Mouse (Mus musculus) adrenal gland, postnatal 25 days (tissue): Measurements from ENCODE around the gene Pxmp4. TPM values are rescaled to one million over a fixed set of nuclear protein-coding genes. Genes with fewer than 3 reads are reported as not detected.

Experiments
- DNase-seq: peaks from one replicate; pipeline ENCODE4 v3.0.0; 2021; ENCODE audit warnings: mixed read lengths
- long read RNA-seq: library from polyadenylated mRNA; stranded (forward); transcript quantifications from one replicate; pipeline ENCODE4 v2.0.0, GENCODE M21; 2021
- total RNA-seq: library from RNA; stranded (reverse); gene quantifications from 2 replicates; pipeline ENCODE4 v1.2.3, GENCODE M21; 2021

The Pxmp4 gene
- total RNA-seq: 32.7 and 34.3 TPM in 2 replicates
- long read RNA-seq, transcript Pxmp4-201 (4 exons, 2,789 nt): major isoform, 59 of 110 reads
- long read RNA-seq, partial matches to known transcripts: 21 of 110 reads
- long read RNA-seq, other reads (novel, unspliced or antisense): 27 of 110 reads

GRCm38 (mm10) chr2:154603638-154604153 lies at the start of gene Pxmp4:
Pxmp4 (minus strand) TSS chr2:154603708.
- DNase-seq: peak; percentile 96

- no peak for DNase-seq
These were observed 47.9 kb upstream of the Pxmp4 start, which contains the start of gene Chmp4b for GRCm38 (mm10) chr2:154651363-154651762. Chmp4b (plus strand) TSS chr2:154651705.

- no peak for DNase-seq
These were observed 46.9 kb upstream of the Pxmp4 start for GRCm38 (mm10) chr2:154650404-154650803.

- peak; percentile 56 for DNase-seq
These were observed 44.6 kb upstream of the Pxmp4 start for GRCm38 (mm10) chr2:154648086-154648485.

GRCm38 (mm10) chr2:154646634-154647033 lies 43.1 kb upstream of the Pxmp4 start:
- peak; percentile 11 for DNase-seq

GRCm38 (mm10) chr2:154642712-154643385 lies 39.3 kb upstream of the Pxmp4 start:
- DNase-seq: no peak

- no peak for DNase-seq
These were observed 38.5 kb upstream of the Pxmp4 start for GRCm38 (mm10) chr2:154642005-154642459.

GRCm38 (mm10) chr2:154641176-154641575 lies 37.7 kb upstream of the Pxmp4 start:
- no peak for DNase-seq

- no peak for DNase-seq
These were observed 35.6 kb upstream of the Pxmp4 start for GRCm38 (mm10) chr2:154639115-154639514.

- DNase-seq: no peak
These were observed 35.0 kb upstream of the Pxmp4 start for GRCm38 (mm10) chr2:154638521-154638920.

- DNase-seq: no peak
These were observed 32.3 kb upstream of the Pxmp4 start for GRCm38 (mm10) chr2:154635826-154636225.

- DNase-seq: no peak
These were observed 30.6 kb upstream of the Pxmp4 start for GRCm38 (mm10) chr2:154633876-154634644.

- DNase-seq: no peak
These were observed 29.7 kb upstream of the Pxmp4 start for GRCm38 (mm10) chr2:154633039-154633742.

- no peak for DNase-seq
These were observed 28.8 kb upstream of the Pxmp4 start for GRCm38 (mm10) chr2:154632203-154632780.

- DNase-seq: no peak
These were observed 27.0 kb upstream of the Pxmp4 start for GRCm38 (mm10) chr2:154630531-154630930.

- no peak for DNase-seq
These were observed 20.6 kb upstream of the Pxmp4 start for GRCm38 (mm10) chr2:154624137-154624536.

- no peak for DNase-seq
These were observed 18.2 kb upstream of the Pxmp4 start for GRCm38 (mm10) chr2:154621684-154622083.

GRCm38 (mm10) chr2:154617061-154617460 lies 13.6 kb upstream of the Pxmp4 start:
- DNase-seq: no peak

GRCm38 (mm10) chr2:154615674-154616073 lies 12.2 kb upstream of the Pxmp4 start:
- no peak for DNase-seq

GRCm38 (mm10) chr2:154614841-154615576 lies 11.5 kb upstream of the Pxmp4 start:
- DNase-seq: no peak
